Mouse (Mus musculus) forebrain, postnatal 0 days (tissue): ENCODE measurements around the gene Atp6v0d1. TPM values are rescaled to one million over a fixed set of nuclear protein-coding genes. Genes with fewer than 3 reads are reported as not detected.

ENCODE experiments used
- ATAC-seq: fragments of 200-750 bp; cut with Nextera tagmentation; 2 replicates; pipeline ENCODE4 v1.8.0; 2017; ENCODE audit warnings: mild to moderate bottlenecking, moderate library complexity
- DNase-seq: peaks from one replicate; pipeline ENCODE4 v3.0.0-alpha.2; 2015
- H3K27ac ChIP-seq: fragments of 300-500 bp; sonication (generic); 2 replicates; pipeline ENCODE4 v1.5.1; 2014; ENCODE audit warnings: low read depth, mild to moderate bottlenecking, antibody characterized with exemption, low read length, moderate library complexity, mixed read lengths
- H3K27me3 ChIP-seq: fragments of 300-500 bp; sonication (generic); 2 replicates; pipeline ENCODE4 v1.6.1; 2014; ENCODE audit warnings: mild to moderate bottlenecking, low read length, mixed read lengths; ENCODE audit not compliant: insufficient read depth
- H3K36me3 ChIP-seq: fragments of 300-500 bp; sonication (generic); 2 replicates; pipeline ENCODE4 v1.6.1; 2014; ENCODE audit warnings: mild to moderate bottlenecking, moderate library complexity; ENCODE audit not compliant: insufficient read depth
- H3K4me1 ChIP-seq: fragments of 300-500 bp; sonication (generic); 2 replicates; pipeline ENCODE4 v1.6.1; 2014; ENCODE audit warnings: antibody characterized with exemption; ENCODE audit not compliant: insufficient read depth
- H3K4me2 ChIP-seq: fragments of 300-500 bp; sonication (generic); 2 replicates; pipeline ENCODE4 v1.6.1; 2014; ENCODE audit warnings: low read depth, mild to moderate bottlenecking, moderate library complexity
- H3K4me3 ChIP-seq: fragments of 300-500 bp; sonication (generic); 2 replicates; pipeline ENCODE4 v1.5.1; 2014; ENCODE audit warnings: low read depth, low read length, mixed read lengths
- H3K9ac ChIP-seq: fragments of 300-500 bp; sonication (generic); 2 replicates; pipeline ENCODE4 v1.6.1; 2014; ENCODE audit warnings: mild to moderate bottlenecking
- H3K9me3 ChIP-seq: fragments of 300-500 bp; sonication (generic); 2 replicates; pipeline ENCODE4 v1.6.1; 2016; ENCODE audit warnings: low read length
- CTCF ChIP-seq: sonication (generic); IDR thresholded peaks from 2 replicates; pipeline ENCODE4 v1.5.1; 2016; ENCODE audit warnings: antibody characterized with exemption, control low read depth, low read depth
- WGBS: fragments of 180-500 bp; shearing (Covaris S2); extraction: QIAGEN DNeasy Blood & Tissue Kit; methylation state at CpG from one replicate; pipeline ENCODE4 v1.1.7; 2014; 5-methylcytosine and 5-hydroxymethylcytosine counted together
- polyA plus RNA-seq: library from polyadenylated mRNA; unstranded; fragments of >200 nt; fragmentation: Nextera tagmentation; extraction: Ambion mirVana; gene quantifications from 2 replicates; pipeline ENCODE4 v1.2.1, GENCODE M21; 2015
- total RNA-seq: library from RNA; depleted of rRNA; stranded (reverse); fragments of >200 nt; gene quantifications from 2 replicates; pipeline ENCODE4 v1.2.3, GENCODE M21; 2014

Gene Atp6v0d1
- total and polyA plus RNA-seq, 2 experiments from 2014 or later, result 179 to 275 TPM

GRCm38 (mm10) chr8:105482123-105482522, 83.7 kb downstream of the Atp6v0d1 start:
- no peak for TF ChIP-seq CTCF
- H3K9me3 ChIP-seq, result no peaks in the 10 kb centered on the region
- H3K27me3 ChIP-seq, result no peaks in the 10 kb centered on the region
- 88% methylated on average over 8 of the region's 8 CpGs for WGBS
- DNase-seq (no peak), ATAC-seq (no peak)
- no peak overlapping the region for H3K4me2 ChIP-seq
- 0 out of 2 replicates have a peak, but pooled peaks cover 3% of the 10 kb centered on the region for H3K36me3 ChIP-seq
- no peaks in the 10 kb centered on the region for H3K4me1 ChIP-seq
- H3K4me3 ChIP-seq, result no peak overlapping the region
- no peak overlapping the region for H3K9ac ChIP-seq
- H3K27ac ChIP-seq, result no peak overlapping the region

- ATAC-seq (no peak), DNase-seq (no peak)
- H3K9ac ChIP-seq, result no peak overlapping the region
- H3K4me2 ChIP-seq, result no peak overlapping the region
- H3K27me3 ChIP-seq, result no peaks in the 10 kb centered on the region
- peak; percentile 67 for TF ChIP-seq CTCF
- H3K4me3 ChIP-seq, result no peak overlapping the region
- no peak overlapping the region for H3K27ac ChIP-seq
- WGBS, result 70% methylated on average over 6 of the region's 6 CpGs
- H3K4me1 ChIP-seq, result no peaks in the 10 kb centered on the region
- H3K9me3 ChIP-seq, result no peaks in the 10 kb centered on the region
- 0 out of 2 replicates have a peak, but pooled peaks cover 3% of the 10 kb centered on the region for H3K36me3 ChIP-seq
Observed at GRCm38 (mm10) chr8:105481453-105481852, 84.4 kb downstream of the Atp6v0d1 start.

- no peak overlapping the region for H3K4me2 ChIP-seq
- no peaks in the 10 kb centered on the region for H3K9me3 ChIP-seq
- 0 out of 2 replicates have a peak, but pooled peaks cover 5% of the 10 kb centered on the region for H3K36me3 ChIP-seq
- 26% methylated on average over 2 of the region's 2 CpGs for WGBS
- no peak for TF ChIP-seq CTCF
- no peak overlapping the region for H3K9ac ChIP-seq
- no peaks in the 10 kb centered on the region for H3K4me1 ChIP-seq
- no peak overlapping the region for H3K4me3 ChIP-seq
- no peaks in the 10 kb centered on the region for H3K27me3 ChIP-seq
- ATAC-seq, result no peak
- no peak overlapping the region for H3K27ac ChIP-seq
- no peak for DNase-seq
Observed at GRCm38 (mm10) chr8:105481013-105481412, 84.8 kb downstream of the Atp6v0d1 start.

- no peak for DNase-seq
- Histone ChIP-seq H3K4me3 (no peak overlapping the region), H3K4me2 (no peak overlapping the region), H3K9me3 (no peaks in the 10 kb centered on the region), H3K36me3 (peaks cover 12% of the 10 kb centered on the region), H3K27ac (no peak overlapping the region), H3K9ac (no peak overlapping the region), H3K27me3 (no peaks in the 10 kb centered on the region), H3K4me1 (peaks cover 16% of the 10 kb centered on the region)
- WGBS, result 84% methylated on average over 3 of the region's 3 CpGs
- TF ChIP-seq CTCF, result no peak
- ATAC-seq, result no peak
Observed at GRCm38 (mm10) chr8:105477792-105478191, 88.1 kb downstream of the Atp6v0d1 start.

DNA sequence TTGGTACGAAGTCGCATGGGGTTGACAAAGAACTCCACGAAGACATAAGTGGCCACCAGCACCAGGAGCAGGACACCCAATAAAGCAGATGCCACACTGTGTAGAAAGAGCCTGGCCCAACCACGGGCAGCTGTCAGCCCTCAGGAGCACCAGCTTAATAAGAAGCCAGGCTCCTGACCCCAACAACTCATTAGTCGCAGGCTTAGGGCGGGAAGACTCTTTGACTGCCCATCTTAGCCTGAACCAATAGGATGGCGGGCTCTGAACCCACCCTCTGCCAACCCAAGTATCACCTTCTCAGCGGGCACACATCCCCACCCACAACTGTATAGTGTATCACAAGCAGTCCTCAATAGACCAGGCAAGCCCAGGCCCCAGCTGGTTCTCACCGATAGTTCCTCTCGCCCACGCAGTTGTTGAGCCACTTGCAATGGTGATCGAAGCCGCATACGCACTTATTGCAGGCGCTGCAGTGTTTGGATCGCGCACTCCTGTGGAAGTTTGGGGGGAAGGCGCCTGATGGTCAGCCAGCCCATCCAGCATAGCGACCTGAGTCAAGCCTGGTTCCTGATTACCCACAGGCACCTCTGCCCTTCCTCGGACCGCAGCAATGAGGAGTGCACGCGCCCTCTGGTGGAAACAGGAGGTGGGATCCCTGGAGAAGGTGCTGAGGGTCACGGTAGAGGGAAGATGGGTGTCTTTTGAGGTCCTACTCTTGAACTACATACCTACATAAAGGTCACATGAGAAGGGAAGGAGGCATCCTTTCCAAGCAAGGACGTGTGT, 89.0 kb downstream of the Atp6v0d1 start:
- no peak overlapping the region for H3K27ac ChIP-seq
- TF ChIP-seq CTCF, result peak; percentile 82
- no peaks in the 10 kb centered on the region for H3K9me3 ChIP-seq
- peaks cover 10% of the 10 kb centered on the region for H3K36me3 ChIP-seq
- ATAC-seq (no peak), DNase-seq (no peak)
- H3K9ac ChIP-seq, result no peak overlapping the region
- H3K4me1 ChIP-seq, result peaks cover 16% of the 10 kb centered on the region
- no peak overlapping the region for H3K4me3 ChIP-seq
- WGBS, result 44% methylated on average over 25 of the region's 25 CpGs
- no peaks in the 10 kb centered on the region for H3K27me3 ChIP-seq
- no peak overlapping the region for H3K4me2 ChIP-seq

GRCm38 (mm10) chr8:105476161-105476560, 89.7 kb downstream of the Atp6v0d1 start:
- 94% methylated on average over 7 of the region's 7 CpGs for WGBS
- H3K4me2 ChIP-seq, result no peak overlapping the region
- no peak overlapping the region for H3K4me3 ChIP-seq
- DNase-seq (no peak), ATAC-seq (no peak)
- H3K9ac ChIP-seq, result no peak overlapping the region
- H3K27ac ChIP-seq, result no peak overlapping the region
- H3K27me3 ChIP-seq, result no peaks in the 10 kb centered on the region
- peaks cover 9% of the 10 kb centered on the region for H3K36me3 ChIP-seq
- no peaks in the 10 kb centered on the region for H3K9me3 ChIP-seq
- TF ChIP-seq CTCF, result no peak
- peaks cover 16% of the 10 kb centered on the region for H3K4me1 ChIP-seq

DNA sequence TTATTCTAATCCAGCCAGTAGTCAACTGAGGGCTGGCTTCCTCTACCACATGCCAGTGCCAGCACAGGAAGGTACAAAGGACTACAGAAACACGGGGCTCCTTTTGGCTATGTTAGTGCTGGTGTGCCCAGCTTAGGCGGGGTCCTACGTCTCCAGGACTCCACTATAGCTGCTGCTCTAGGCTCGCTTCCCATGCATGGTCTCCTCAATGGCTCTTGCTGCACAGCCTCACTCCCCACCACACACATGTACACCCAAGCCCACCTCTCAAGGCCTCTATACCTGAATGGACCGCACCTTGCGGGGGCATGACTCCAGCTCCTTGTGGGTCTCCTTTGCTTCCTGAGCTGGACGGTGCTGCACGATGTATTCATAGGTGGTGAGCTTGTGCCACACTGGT, 90.1 kb downstream of the Atp6v0d1 start:
- H3K27ac ChIP-seq, result no peak overlapping the region
- ATAC-seq (no peak), DNase-seq (no peak)
- no peak overlapping the region for H3K4me3 ChIP-seq
- no peak overlapping the region for H3K4me2 ChIP-seq
- no peaks in the 10 kb centered on the region for H3K27me3 ChIP-seq
- no peak overlapping the region for H3K9ac ChIP-seq
- TF ChIP-seq CTCF, result no peak
- H3K36me3 ChIP-seq, result peaks cover 9% of the 10 kb centered on the region
- 90% methylated on average over 8 of the region's 8 CpGs for WGBS
- no peaks in the 10 kb centered on the region for H3K9me3 ChIP-seq
- H3K4me1 ChIP-seq, result peaks cover 16% of the 10 kb centered on the region
